Mouse (Mus musculus) heart, adult 2 months (tissue): ENCODE measurements around the gene Slc35g3.

Source experiments
- CTCF ChIP-seq: fragments of 200-600 bp; IDR thresholded peaks from 2 replicates; pipeline ENCODE4 v1.8.1; 2022; ENCODE audit warnings: antibody characterized with exemption, mild to moderate bottlenecking, moderate library complexity
- POLR2A ChIP-seq: fragments of 200-500 bp; IDR thresholded peaks from 2 replicates; pipeline ENCODE4 v1.6.1; 2011; ENCODE audit warnings: mild to moderate bottlenecking, low read depth, low read length, control low read depth; ENCODE audit not compliant: insufficient read depth

DNA sequence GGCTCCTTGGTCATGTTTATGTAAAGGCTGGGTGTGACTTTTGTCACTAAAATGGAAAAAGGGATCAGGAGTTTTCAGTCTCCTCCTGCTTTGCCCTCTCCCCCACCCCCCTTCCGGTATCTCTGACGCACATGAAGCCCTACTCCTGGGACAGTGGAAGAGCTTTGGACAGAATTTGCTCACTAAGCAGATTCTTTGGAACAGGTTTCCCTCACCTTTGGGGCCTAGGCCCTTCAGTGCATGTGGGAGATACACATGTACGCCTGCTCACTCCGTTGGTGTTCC, 5.8 kb upstream of the Slc35g3 start:
- TF ChIP-seq POLR2A (peak; percentile 43; the same call in 1 of the 2 replicates), CTCF (no peak)
